Mouse (Mus musculus) heart, embryonic 16.5 days (tissue): ENCODE measurements around the gene Cfap69. TPM values are rescaled to one million over a fixed set of nuclear protein-coding genes. Genes with fewer than 3 reads are reported as not detected.
A peak's percentile ranks its signal among the peaks of the same experiment; 100 is the strongest.

Experiments used
- ATAC-seq: fragments of 200-750 bp; cut with Nextera tagmentation; replicated peaks from 2 replicates; pipeline ENCODE4 v1.8.0; 2017; ENCODE audit warnings: moderate number of reproducible peaks; ENCODE audit not compliant: insufficient read depth, low FRiP score; ENCODE audit errors: extremely low read depth
- H3K27ac ChIP-seq: fragments of 300-500 bp; sonication (generic); 2 replicates; pipeline ENCODE4 v1.5.1; 2014; ENCODE audit warnings: mild to moderate bottlenecking, low read length, control low read depth, moderate library complexity
- H3K27me3 ChIP-seq: fragments of 300-500 bp; sonication (generic); 2 replicates; pipeline ENCODE4 v1.6.1; 2014; ENCODE audit warnings: low read length, mixed read lengths; ENCODE audit not compliant: control insufficient read depth, insufficient read depth
- H3K36me3 ChIP-seq: fragments of 300-500 bp; sonication (generic); 2 replicates; pipeline ENCODE4 v1.6.1; 2014; ENCODE audit not compliant: control insufficient read depth, insufficient read depth
- H3K4me1 ChIP-seq: fragments of 300-500 bp; sonication (generic); 2 replicates; pipeline ENCODE4 v1.6.1; 2014; ENCODE audit warnings: low read length, mixed read lengths; ENCODE audit not compliant: control insufficient read depth, insufficient read depth
- H3K4me2 ChIP-seq: fragments of 300-500 bp; sonication (generic); 2 replicates; pipeline ENCODE4 v1.6.1; 2014; ENCODE audit warnings: low read depth, mild to moderate bottlenecking, control low read depth, low read length
- H3K4me3 ChIP-seq: fragments of 300-500 bp; sonication (generic); 2 replicates; pipeline ENCODE4 v1.5.1; 2014; ENCODE audit warnings: mild to moderate bottlenecking, control low read depth, low read length
- H3K9ac ChIP-seq: fragments of 300-500 bp; sonication (generic); 2 replicates; pipeline ENCODE4 v1.6.1; 2014; ENCODE audit warnings: low read length, control low read depth
- H3K9me3 ChIP-seq: fragments of 300-500 bp; sonication (generic); replicated peaks from 2 replicates; pipeline ENCODE4 v1.6.1; 2016; ENCODE audit warnings: low read length; ENCODE audit not compliant: control insufficient read depth
- WGBS: fragments of 180-500 bp; shearing (Covaris S2); extraction: QIAGEN DNeasy Blood & Tissue Kit; methylation state at CpG from one replicate; pipeline ENCODE4 v1.1.7; 2014; 5-methylcytosine and 5-hydroxymethylcytosine counted together
- polyA plus RNA-seq: library from polyadenylated mRNA; unstranded; fragments of >200 nt; fragmentation: Nextera tagmentation; extraction: Ambion mirVana; gene quantifications from 2 replicates; pipeline ENCODE4 v1.2.1, GENCODE M21; 2015

Cfap69 gene
- polyA plus RNA-seq, 1 experiment from 2014 or later = 1.6 TPM

DNA sequence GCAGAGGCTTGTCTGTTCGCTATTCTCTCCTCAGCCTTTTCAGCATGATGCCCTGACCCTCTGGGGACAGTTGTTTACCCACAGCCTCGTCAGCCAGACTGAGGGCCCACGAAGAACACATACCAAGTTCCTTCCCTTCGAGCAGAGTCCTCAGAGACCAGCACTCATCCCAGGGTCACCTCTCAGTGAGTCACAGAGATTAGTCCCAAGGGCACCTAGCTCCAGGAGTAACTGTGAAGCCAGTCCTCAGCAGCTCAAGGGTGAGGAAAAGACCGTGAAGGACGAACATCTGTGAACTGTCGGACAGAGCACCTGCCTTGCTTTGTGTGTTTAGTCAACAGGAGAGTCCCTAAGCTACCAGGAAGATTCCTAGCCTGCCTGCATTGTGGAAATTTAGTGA, 4.9 kb upstream of the Cfap69 start:
- H3K36me3 ChIP-seq = no peaks in the 10 kb centered on the region
- H3K4me1 ChIP-seq = no peaks in the 10 kb centered on the region
- H3K4me2 ChIP-seq = no peak overlapping the region
- H3K27ac ChIP-seq = no peak overlapping the region
- no peak overlapping the region for H3K9ac ChIP-seq
- H3K9me3 ChIP-seq = no peaks in the 10 kb centered on the region
- no peak overlapping the region for H3K4me3 ChIP-seq
- 58% methylated on average over 7 of the region's 7 CpGs for WGBS
- ATAC-seq = no peak
- no peaks in the 10 kb centered on the region for H3K27me3 ChIP-seq

DNA sequence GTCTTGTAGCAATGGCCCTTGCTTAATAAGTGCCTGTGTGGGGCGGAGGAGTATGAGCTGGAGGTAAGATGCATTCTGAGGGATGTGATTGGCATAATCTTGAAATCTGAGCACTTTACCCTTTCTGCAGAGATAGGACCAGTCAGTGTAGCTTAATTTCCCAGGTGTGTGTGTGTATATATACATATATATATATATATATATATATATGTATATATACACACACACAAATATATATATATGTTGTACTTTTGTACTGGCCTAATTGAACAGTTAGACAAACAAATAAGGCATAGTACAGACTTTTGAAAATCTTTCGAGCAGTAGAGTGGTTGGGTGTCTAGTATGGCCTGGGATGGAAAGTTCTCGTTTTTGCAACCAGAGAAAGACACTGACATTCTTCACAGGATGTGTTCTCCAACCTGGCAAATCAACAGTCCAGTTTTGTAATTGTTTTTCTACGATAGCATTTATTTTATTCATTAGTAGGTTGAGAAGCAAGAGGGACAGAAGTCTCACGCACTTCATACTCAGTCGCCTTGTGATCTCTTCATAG, 410 bp upstream of the Cfap69 start:
- peaks cover 4% of the 10 kb centered on the region; the same call in 1 of the 2 replicates for H3K4me1 ChIP-seq
- H3K36me3 ChIP-seq = no peaks in the 10 kb centered on the region
- H3K27me3 ChIP-seq = no peaks in the 10 kb centered on the region; the same call in none of the 2 replicates
- peak overlapping the region; percentile 75 for H3K9ac ChIP-seq
- no peak overlapping the region for H3K27ac ChIP-seq
- peak overlapping the region; percentile 94 for H3K4me2 ChIP-seq
- ATAC-seq = no peak
- H3K4me3 ChIP-seq = peak overlapping the region; percentile 71
- no peaks in the 10 kb centered on the region for H3K9me3 ChIP-seq
- WGBS = 60% methylated on average over 6 of the region's 6 CpGs

- no peaks in the 10 kb centered on the region for H3K36me3 ChIP-seq
- ATAC-seq = no peak
- H3K27me3 ChIP-seq = no peaks in the 10 kb centered on the region; the same call in none of the 2 replicates
- peak overlapping the region; percentile 71 for H3K4me3 ChIP-seq
- 38% methylated on average over 6 of the region's 6 CpGs for WGBS
- no peak overlapping the region for H3K9ac ChIP-seq
- no peaks in the 10 kb centered on the region for H3K9me3 ChIP-seq
- peaks cover 4% of the 10 kb centered on the region; the same call in 1 of the 2 replicates for H3K4me1 ChIP-seq
- H3K27ac ChIP-seq = no peak overlapping the region
- peak overlapping the region; percentile 94 for H3K4me2 ChIP-seq
Measured at GRCm38 (mm10) chr5:5663057-5663456, 982 bp downstream of the Cfap69 start.

GRCm38 (mm10) chr5:5658680-5659079, 5.4 kb downstream of the Cfap69 start:
- H3K9ac ChIP-seq = no peak overlapping the region
- WGBS = 28% methylated on average over 2 of the region's 2 CpGs

GRCm38 (mm10) chr5:5657932-5658331, 6.1 kb downstream of the Cfap69 start:
- Histone ChIP-seq H3K9ac (no peak overlapping the region), H3K27me3 (no peaks in the 10 kb centered on the region; the same call in none of the 2 replicates), H3K4me3 (no peak overlapping the region), H3K36me3 (no peaks in the 10 kb centered on the region), H3K27ac (no peak overlapping the region), H3K4me1 (no peaks in the 10 kb centered on the region), H3K4me2 (no peak overlapping the region), H3K9me3 (no peaks in the 10 kb centered on the region)
- no peak; the same call in 1 of the 2 replicates for ATAC-seq
- WGBS = 68% methylated on average over 2 of the region's 2 CpGs

More at GRCm38 (mm10) chr5:5658680-5659079, 5.4 kb downstream of the Cfap69 start:
- H3K36me3 ChIP-seq = no peaks in the 10 kb centered on the region
- H3K27me3 ChIP-seq = no peaks in the 10 kb centered on the region; the same call in none of the 2 replicates
- ATAC-seq = no peak
- no peak overlapping the region for H3K4me3 ChIP-seq
- H3K4me1 ChIP-seq = peaks cover 4% of the 10 kb centered on the region; the same call in 1 of the 2 replicates
- no peak overlapping the region for H3K4me2 ChIP-seq
- H3K27ac ChIP-seq = no peak overlapping the region
- no peaks in the 10 kb centered on the region for H3K9me3 ChIP-seq

DNA sequence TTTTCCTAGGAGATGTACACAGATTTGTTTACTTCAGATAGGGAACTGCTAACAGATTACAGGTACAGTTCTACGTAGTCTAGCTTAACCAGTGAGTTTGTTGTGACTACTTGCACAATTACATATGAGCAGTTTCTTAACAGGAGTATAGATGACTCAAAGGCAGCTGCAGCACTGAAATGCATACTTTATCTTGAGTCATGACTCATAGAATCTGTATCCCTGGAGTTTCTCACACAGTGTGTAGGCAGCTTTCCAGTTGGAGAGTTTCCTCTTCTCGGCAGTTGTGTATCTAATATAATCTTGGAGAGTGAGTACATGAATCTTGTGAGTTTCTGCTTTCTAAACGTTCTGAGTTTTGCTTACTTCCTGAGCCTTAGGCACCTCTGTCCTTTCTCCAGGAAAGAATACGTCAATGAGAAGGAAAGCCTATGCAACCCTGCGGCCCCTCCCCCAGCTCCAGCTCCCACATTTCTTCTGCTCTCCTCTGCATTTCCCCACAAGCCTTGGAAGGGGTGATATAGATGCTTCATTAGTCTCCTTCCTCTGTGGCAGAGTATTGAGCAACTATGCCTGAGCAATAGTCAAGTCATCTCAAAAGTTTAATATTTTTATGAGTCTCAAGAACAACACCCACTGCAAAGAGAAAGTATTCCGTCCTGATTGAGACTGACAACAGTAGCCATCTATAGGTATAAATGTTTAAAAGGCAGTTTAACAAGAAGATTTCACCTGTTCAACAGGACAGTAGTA, 15.0 kb downstream of the Cfap69 start:
- peak; percentile 78 for ATAC-seq
- Histone ChIP-seq H3K4me2 (peak overlapping the region; percentile 37), H3K9ac (no peak overlapping the region), H3K36me3 (no peaks in the 10 kb centered on the region), H3K9me3 (no peaks in the 10 kb centered on the region), H3K4me1 (no peaks in the 10 kb centered on the region), H3K4me3 (no peak overlapping the region), H3K27me3 (no peaks in the 10 kb centered on the region), H3K27ac (peak overlapping the region; percentile 45; the same call in 1 of the 2 replicates)
- WGBS = 41% methylated on average over 6 of the region's 6 CpGs

- WGBS = 4% methylated on average over 1 of the region's 1 CpGs
- H3K27me3 ChIP-seq = no peaks in the 10 kb centered on the region
- H3K4me1 ChIP-seq = no peaks in the 10 kb centered on the region
- no peak overlapping the region for H3K4me3 ChIP-seq
- no peak overlapping the region for H3K27ac ChIP-seq
- no peaks in the 10 kb centered on the region for H3K9me3 ChIP-seq
- no peak overlapping the region for H3K9ac ChIP-seq
- no peak overlapping the region for H3K4me2 ChIP-seq
- no peaks in the 10 kb centered on the region for H3K36me3 ChIP-seq
- no peak for ATAC-seq
Measured at GRCm38 (mm10) chr5:5646173-5646572, 17.9 kb downstream of the Cfap69 start.

- no peaks in the 10 kb centered on the region for H3K27me3 ChIP-seq
- no peak overlapping the region for H3K9ac ChIP-seq
- H3K27ac ChIP-seq = no peak overlapping the region
- H3K36me3 ChIP-seq = no peaks in the 10 kb centered on the region
- no peak for ATAC-seq
- 52% methylated on average over 2 of the region's 2 CpGs for WGBS
- no peak overlapping the region for H3K4me2 ChIP-seq
- H3K4me3 ChIP-seq = no peak overlapping the region
- H3K4me1 ChIP-seq = no peaks in the 10 kb centered on the region
- no peaks in the 10 kb centered on the region for H3K9me3 ChIP-seq
Measured at GRCm38 (mm10) chr5:5638496-5638895, 25.5 kb downstream of the Cfap69 start.

- Histone ChIP-seq H3K9me3 (no peaks in the 10 kb centered on the region), H3K36me3 (no peaks in the 10 kb centered on the region), H3K4me2 (no peak overlapping the region), H3K27ac (no peak overlapping the region), H3K9ac (no peak overlapping the region), H3K27me3 (no peaks in the 10 kb centered on the region), H3K4me1 (no peaks in the 10 kb centered on the region), H3K4me3 (no peak overlapping the region)
- WGBS = 60% methylated on average over 3 of the region's 3 CpGs
- no peak for ATAC-seq
Measured at GRCm38 (mm10) chr5:5625491-5625890, 38.5 kb downstream of the Cfap69 start.
